In the genomic region with DNA sequence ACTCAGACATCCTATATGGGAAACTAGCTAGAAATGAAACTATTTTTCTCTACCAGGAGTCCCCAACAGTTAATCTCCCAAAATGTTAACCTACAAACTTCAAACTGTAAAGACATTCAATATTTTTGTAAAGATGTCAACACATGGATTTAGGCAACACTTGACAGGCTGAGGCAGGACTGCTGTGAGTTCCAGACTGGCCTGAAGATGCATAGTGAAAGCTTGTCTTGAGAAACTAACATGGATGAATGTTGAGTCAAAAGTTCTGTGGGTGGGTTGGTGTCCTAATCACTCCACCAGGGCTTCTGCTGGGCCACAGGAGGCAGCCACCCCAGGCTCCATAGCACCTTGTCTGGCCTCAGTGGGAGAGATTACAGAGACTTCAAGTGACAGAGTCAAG, we compare ENCODE assay signal across 9 mouse cellular contexts. TPM values are rescaled to one million over a fixed set of nuclear protein-coding genes. Genes with fewer than 3 reads are reported as not detected.
DNase-seq lines count a peak whose midpoint lies in the region; ATAC-seq lines count a peak whose summit lies in the region.
"Had no signal": no experiment of that assay in that cellular context is flagged by ENCODE, and none has a peak within 500 bp of the region (broad histone marks: within the 10 kb centered on the region; RNA-seq: fewer than 3 reads in every experiment).

No protein-coding gene starts in this region.

- H3K4me2 ChIP-seq in kidney, embryonic 14.5 days (replicated peaks; ENCODE audit: low read depth, low read length), result 0 out of 2 replicates have a peak overlapping the region, but pooled peaks have one; percentile 67
- peak overlapping the region; percentile 96 for H3K4me2 ChIP-seq in liver, embryonic 16.5 days (ENCODE audit: low read depth, low read length)

- ATAC-seq in kidney, embryonic 14.5 days (ENCODE audit: low FRiP score, low TSS enrichment), result no peak
- no peak for ATAC-seq in liver, embryonic 16.5 days (ENCODE audit: low read depth)

- peaks cover 18% of the 10 kb centered on the region; the same call in 1 of the 2 replicates for H3K4me1 ChIP-seq in kidney, embryonic 14.5 days (ENCODE audit: control insufficient read depth, insufficient read depth, low read length)
- peaks cover 6% of the 10 kb centered on the region for H3K4me1 ChIP-seq in brown adipose tissue, adult 24 weeks (ENCODE audit: control insufficient read depth, insufficient read depth, insufficient read length, low read length)
- H3K4me1 ChIP-seq in liver, embryonic 16.5 days (ENCODE audit: control insufficient read depth, low read depth, low read length), result peaks cover 29% of the 10 kb centered on the region

- no peak overlapping the region; the same call in 1 of the 2 replicates for H3K9ac ChIP-seq in kidney, embryonic 14.5 days (ENCODE audit: low read depth, low read length)
- no peak overlapping the region; the same call in 1 of the 2 replicates for H3K9ac ChIP-seq in liver, embryonic 16.5 days (ENCODE audit: low read depth, low read length)

- H3K27ac ChIP-seq in kidney, embryonic 14.5 days (ENCODE audit: low read depth, low read length), result no peak overlapping the region
- H3K27ac ChIP-seq in brown adipose tissue, adult 24 weeks (replicated peaks; ENCODE audit: low read depth, low read length), result 0 out of 2 replicates have a peak overlapping the region, but pooled peaks have one; percentile 11
- H3K27ac ChIP-seq in liver, embryonic 16.5 days (ENCODE audit: low read length), result 0 out of 2 replicates have a peak overlapping the region, but pooled peaks have one; percentile 21
- H3K27ac ChIP-seq: heart, adult 2 months had no signal

- no peak for DNase-seq in kidney, adult 11 months
- peak; percentile 63 for DNase-seq in gonadal fat pad, adult 2 months (ENCODE audit: low read depth)
- DNase-seq in frontal cortex, postnatal 14 days (ENCODE audit: low spot score in 2 of 2), result no peak
- DNase-seq in left cerebral cortex, adult 9 months (ENCODE audit: low spot score in 2 of 2), result no peak
- DNase-seq in right cerebral cortex, adult 18-20 months, result no peak
- DNase-seq: heart, adult 2 months had no signal

- H3K4me3 ChIP-seq in kidney, embryonic 14.5 days (ENCODE audit: low read length), result no peak overlapping the region
- no peak overlapping the region for H3K4me3 ChIP-seq in brown adipose tissue, adult 24 weeks (ENCODE audit: insufficient read depth, low read depth, low read length)
- no peak overlapping the region for H3K4me3 ChIP-seq in liver, embryonic 16.5 days (ENCODE audit: low read depth, low read length)
- H3K4me3 ChIP-seq: heart, adult 2 months had no signal

- H3K27me3 ChIP-seq in kidney, embryonic 14.5 days (ENCODE audit: control insufficient read depth, insufficient read depth, low read length), result no peaks in the 10 kb centered on the region
- no peaks in the 10 kb centered on the region for H3K27me3 ChIP-seq in liver, embryonic 16.5 days (ENCODE audit: control insufficient read depth, insufficient read depth, low read depth, low read length)

- H3K9me3 ChIP-seq in kidney, embryonic 14.5 days (ENCODE audit: control insufficient read depth, low read length), result no peaks in the 10 kb centered on the region
- no peaks in the 10 kb centered on the region for H3K9me3 ChIP-seq in liver, embryonic 16.5 days (replicated peaks; ENCODE audit: control insufficient read depth, low read length)

- peaks cover 2% of the 10 kb centered on the region; the same call in 1 of the 2 replicates for H3K36me3 ChIP-seq in kidney, embryonic 14.5 days (ENCODE audit: control insufficient read depth, insufficient read depth, low read length)
- H3K36me3 ChIP-seq in liver, embryonic 16.5 days (ENCODE audit: control insufficient read depth, insufficient read depth), result no peaks in the 10 kb centered on the region

RNA-seq across cellular contexts. Expression of a gene that starts 2.2 kb away (rescaled TPM):
- polyA plus RNA-seq in kidney, embryonic 14.5 days (2014; fragmentation: Nextera tagmentation; extraction: Ambion mirVana), result 14.8 and 27.9 TPM in 2 replicates
- polyA plus RNA-seq in brown adipose tissue, adult 24 weeks (2012; ENCODE audit: insufficient read depth, insufficient read length, missing spikeins), result 10.8 and 11.6 TPM in 2 replicates
- polyA plus RNA-seq in gonadal fat pad, adult 2 months (2012; rRNA removed), result 12.2 and 14.1 TPM in 2 replicates
- 4.4 and 5.0 TPM in 2 replicates for polyA plus RNA-seq in liver, embryonic 16.5 days (2015; fragmentation: Nextera tagmentation; extraction: Ambion mirVana)

RNA-seq across cellular contexts. Expression of a gene that starts 8.9 kb away (rescaled TPM):
- not detected in 2 replicates for polyA plus RNA-seq in kidney, embryonic 14.5 days (2014; fragmentation: Nextera tagmentation; extraction: Ambion mirVana)
- not detected in 2 replicates for polyA plus RNA-seq in brown adipose tissue, adult 24 weeks (2012; ENCODE audit: insufficient read depth, insufficient read length, missing spikeins)
- polyA plus RNA-seq in gonadal fat pad, adult 2 months (2012; rRNA removed), result 6.6 and 6.9 TPM in 2 replicates
- not detected in 2 replicates for polyA plus RNA-seq in liver, embryonic 16.5 days (2015; fragmentation: Nextera tagmentation; extraction: Ambion mirVana)

RNA-seq across cellular contexts. Expression of a gene that starts 19.7 kb away (rescaled TPM):
- polyA plus RNA-seq in kidney, embryonic 14.5 days (2014; fragmentation: Nextera tagmentation; extraction: Ambion mirVana), result 1.9 and 4.2 TPM in 2 replicates
- polyA plus RNA-seq in brown adipose tissue, adult 24 weeks (2012; ENCODE audit: insufficient read depth, insufficient read length, missing spikeins), result not detected in 2 replicates
- 1.4 and 2.3 TPM in 2 replicates for polyA plus RNA-seq in gonadal fat pad, adult 2 months (2012; rRNA removed)
- 0.04 and 0.14 TPM in 2 replicates for polyA plus RNA-seq in liver, embryonic 16.5 days (2015; fragmentation: Nextera tagmentation; extraction: Ambion mirVana)

RNA-seq across cellular contexts. Expression of a gene that starts 36.8 kb away (rescaled TPM):
- 3.2 and 5.6 TPM in 2 replicates for polyA plus RNA-seq in kidney, embryonic 14.5 days (2014; fragmentation: Nextera tagmentation; extraction: Ambion mirVana)
- polyA plus RNA-seq in brown adipose tissue, adult 24 weeks (2012; ENCODE audit: insufficient read depth, insufficient read length, missing spikeins), result 8.7 and 8.8 TPM in 2 replicates
- 22.9 and 28.3 TPM in 2 replicates for polyA plus RNA-seq in gonadal fat pad, adult 2 months (2012; rRNA removed)
- 4.3 and 5.0 TPM in 2 replicates for polyA plus RNA-seq in liver, embryonic 16.5 days (2015; fragmentation: Nextera tagmentation; extraction: Ambion mirVana)

RNA-seq across cellular contexts. Expression of a gene that starts 56.8 kb away (rescaled TPM):
- 1.5 and 2.7 TPM in 2 replicates for polyA plus RNA-seq in kidney, embryonic 14.5 days (2014; fragmentation: Nextera tagmentation; extraction: Ambion mirVana)
- 0.36 TPM in 1 of 2 replicates, not detected in the other for polyA plus RNA-seq in brown adipose tissue, adult 24 weeks (2012; ENCODE audit: insufficient read depth, insufficient read length, missing spikeins)
- polyA plus RNA-seq in gonadal fat pad, adult 2 months (2012; rRNA removed), result 4.9 and 6.6 TPM in 2 replicates
- 16.0 and 17.9 TPM in 2 replicates for polyA plus RNA-seq in liver, embryonic 16.5 days (2015; fragmentation: Nextera tagmentation; extraction: Ambion mirVana)
